Mouse (Mus musculus): ENCODE measurements at regions not wholly inside any gene's neighbourhood (a gene's known extent, or its start where the extent isn't known, plus 50 kb on each side); places are given as distances from the start of the nearest gene placed in this dataset.

DNA sequence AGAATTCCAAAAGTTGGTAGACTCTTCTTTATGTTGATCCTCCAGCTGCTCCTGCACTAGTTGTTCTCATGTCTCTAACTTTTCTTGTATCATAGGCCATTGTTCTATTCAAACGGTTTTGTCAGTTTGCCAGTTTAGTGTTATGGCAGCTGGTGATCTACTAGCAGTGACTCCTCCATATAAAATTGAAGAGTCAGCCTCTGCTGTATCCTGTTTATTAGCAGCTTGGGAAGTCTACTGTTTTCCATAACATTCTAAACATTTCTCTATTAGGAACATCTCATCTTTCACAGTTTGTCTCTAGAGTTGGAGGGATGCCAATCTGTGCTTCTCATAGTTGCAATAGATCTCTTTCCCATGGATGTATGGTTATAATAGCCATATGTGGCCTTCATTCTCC, 58.6 kb downstream of the Drd1 start:
- no peak for DNase-seq (ENCODE audit: low spot score in 2 of 2)

GRCm38 (mm10) chr13:53992863-53993451, 62.5 kb downstream of the Drd1 start:
- no peak for DNase-seq (ENCODE audit: low spot score in 2 of 2)

GRCm38 (mm10) chr13:53979226-53979625, 76.3 kb downstream of the Drd1 start:
- DNase-seq (ENCODE audit: low spot score in 2 of 2), result no peak

DNA sequence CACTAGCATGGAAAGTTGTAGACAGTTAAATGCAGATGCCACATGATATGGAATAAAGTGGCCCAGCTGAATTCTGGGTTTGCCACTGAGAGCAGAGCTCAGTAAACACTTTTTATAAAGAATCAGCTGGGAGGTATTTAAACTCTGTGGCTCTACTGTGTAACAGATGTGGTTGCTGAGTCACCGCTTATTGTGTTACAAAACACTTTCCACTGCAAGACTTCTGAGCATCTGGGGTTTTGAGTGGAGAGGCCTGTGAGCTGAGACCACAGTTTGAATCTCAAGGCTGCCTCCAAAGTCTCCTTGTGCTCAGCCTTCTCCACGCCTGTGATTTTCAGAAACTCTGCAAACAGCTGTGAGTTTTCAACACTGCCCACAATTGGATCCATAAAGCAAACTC, 86.1 kb downstream of the Drd1 start:
- DNase-seq (ENCODE audit: low spot score in 2 of 2), result no peak

DNA sequence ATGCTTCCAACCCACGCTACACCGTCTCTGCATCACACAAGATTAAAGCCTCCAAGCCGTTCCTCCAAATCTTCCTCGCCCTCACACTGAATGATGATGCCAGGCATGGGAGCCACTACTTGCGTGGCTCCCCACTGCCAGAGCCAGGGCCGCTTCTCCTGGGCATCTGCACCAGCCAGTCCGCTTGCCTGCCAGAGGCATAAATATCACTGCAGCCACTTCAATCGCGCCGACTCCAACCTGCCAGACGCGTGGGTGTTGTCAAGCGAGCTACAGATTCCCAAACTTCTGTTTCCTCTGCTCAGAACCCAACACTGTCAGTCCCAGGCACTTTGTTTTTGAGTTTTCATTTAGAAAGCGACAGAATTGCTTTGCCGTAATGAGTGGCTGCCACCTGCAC, 99.3 kb downstream of the Drd1 start:
- DNase-seq (ENCODE audit: low spot score in 2 of 2), result no peak

DNA sequence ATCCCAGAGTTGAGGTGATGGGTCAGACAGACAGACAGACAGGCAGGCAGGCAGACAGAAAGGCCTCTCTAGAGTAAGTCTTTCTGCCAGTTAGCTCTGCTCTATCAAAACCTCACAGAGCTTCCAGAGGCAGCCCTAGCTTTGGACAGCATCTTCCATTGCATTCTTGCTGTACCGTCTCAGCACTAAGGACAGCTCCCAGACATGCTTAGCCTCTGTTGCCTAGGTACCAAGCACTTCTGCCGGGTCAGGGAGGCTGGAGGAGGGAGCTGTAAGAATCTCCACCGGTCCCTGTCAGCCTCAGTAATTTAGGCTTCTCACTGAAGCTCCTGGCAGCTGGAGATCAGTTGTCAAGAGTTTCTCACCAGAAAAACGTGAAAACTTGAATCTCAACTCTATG, 107.4 kb downstream of the Drd1 start:
- DNase-seq (ENCODE audit: low spot score in 2 of 2), result no peak

DNA sequence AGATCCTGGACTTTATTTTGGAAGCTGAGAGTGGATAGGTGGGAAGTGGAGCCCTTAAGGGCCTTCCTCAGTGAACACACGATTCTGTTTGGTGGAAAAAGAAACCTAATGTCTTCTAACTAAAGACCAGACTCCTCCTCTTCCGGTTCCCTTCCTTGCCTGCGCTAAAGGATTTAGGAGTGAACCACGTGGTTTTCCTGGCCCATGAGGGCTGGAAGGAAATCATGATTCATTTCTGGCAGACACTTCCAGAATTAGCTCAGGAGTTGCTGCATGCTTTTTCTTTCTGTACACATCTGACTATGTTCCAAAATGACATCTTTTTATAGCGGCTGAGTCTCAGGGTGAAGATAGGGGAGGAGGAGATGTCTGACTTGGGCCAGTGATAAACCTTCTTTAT, 109.8 kb downstream of the Drd1 start:
- no peak for DNase-seq (ENCODE audit: low spot score in 2 of 2)

- no peak for DNase-seq (ENCODE audit: low spot score in 2 of 2)
These were observed 114.3 kb downstream of the Drd1 start for GRCm38 (mm10) chr13:53941005-53941747.

DNA sequence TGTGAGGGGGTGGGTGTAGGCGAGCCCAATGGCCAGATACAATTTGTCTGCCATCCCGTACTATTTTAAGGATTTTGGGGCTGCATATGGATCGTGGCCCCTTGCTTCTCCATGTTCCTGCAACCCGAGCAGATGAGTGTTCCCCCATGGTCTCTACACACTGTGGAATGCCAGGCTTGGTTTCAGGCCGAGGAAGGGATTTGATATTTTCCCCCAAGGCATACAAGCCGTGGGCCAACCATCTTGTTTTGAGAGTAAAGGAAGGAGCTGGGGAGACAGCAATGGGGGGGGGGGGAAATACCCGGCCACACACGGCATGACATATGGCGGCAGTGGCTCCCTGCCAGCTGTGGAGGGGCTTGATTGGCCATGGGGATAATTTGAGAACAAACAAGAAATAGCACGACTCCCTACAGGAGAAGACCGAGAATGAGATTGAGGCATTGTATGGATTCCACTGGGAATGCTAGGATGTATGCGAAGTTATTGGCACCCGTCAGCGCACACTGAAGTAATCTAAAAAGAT, 120.3 kb downstream of the Drd1 start:
- no peak for DNase-seq (ENCODE audit: low spot score in 2 of 2)

- no peak for DNase-seq (ENCODE audit: low spot score in 2 of 2)
These were observed 121.0 kb downstream of the Drd1 start for GRCm38 (mm10) chr13:53934457-53934856.

DNA sequence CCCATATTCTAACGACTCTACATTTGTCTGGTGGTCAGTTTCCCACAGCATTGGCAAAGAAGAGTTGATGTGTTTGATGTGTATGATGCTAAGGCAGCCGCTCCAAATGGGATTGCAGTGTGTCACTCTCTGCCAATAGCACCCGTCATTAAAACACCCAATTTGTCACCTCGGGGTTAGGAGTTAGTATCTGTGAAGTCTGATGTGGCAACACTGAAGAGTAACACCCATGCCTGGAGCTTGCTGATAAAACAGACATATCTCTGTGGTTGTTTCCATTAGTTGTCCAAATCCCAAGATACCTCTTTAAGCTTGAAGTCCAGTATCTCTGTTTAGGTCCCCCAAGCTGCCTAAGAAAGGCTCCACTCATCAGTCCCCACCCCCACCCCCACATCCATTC, 129.4 kb downstream of the Drd1 start:
- no peak for DNase-seq (ENCODE audit: low spot score in 2 of 2)

DNA sequence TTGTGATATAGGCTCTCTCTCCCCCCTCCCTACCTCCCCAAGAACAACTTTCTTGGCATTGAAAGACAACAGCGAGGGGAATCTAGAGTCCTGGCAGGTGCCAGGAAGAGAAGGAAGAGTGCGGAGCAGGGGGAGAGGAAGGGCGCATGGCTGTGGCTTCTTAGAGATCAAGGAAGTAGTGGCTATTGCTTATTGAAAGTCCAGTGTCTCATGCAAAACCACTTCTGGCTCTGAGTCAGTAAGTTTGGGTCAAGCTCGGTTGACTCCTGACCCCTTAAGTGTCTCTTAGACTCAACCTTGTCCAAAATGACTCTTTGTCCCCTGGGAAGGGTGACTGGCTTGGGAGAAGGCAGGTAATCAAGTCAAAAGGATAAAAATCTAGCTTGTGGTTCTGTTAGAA, 131.1 kb downstream of the Drd1 start:
- DNase-seq (ENCODE audit: low spot score in 2 of 2), result no peak

DNA sequence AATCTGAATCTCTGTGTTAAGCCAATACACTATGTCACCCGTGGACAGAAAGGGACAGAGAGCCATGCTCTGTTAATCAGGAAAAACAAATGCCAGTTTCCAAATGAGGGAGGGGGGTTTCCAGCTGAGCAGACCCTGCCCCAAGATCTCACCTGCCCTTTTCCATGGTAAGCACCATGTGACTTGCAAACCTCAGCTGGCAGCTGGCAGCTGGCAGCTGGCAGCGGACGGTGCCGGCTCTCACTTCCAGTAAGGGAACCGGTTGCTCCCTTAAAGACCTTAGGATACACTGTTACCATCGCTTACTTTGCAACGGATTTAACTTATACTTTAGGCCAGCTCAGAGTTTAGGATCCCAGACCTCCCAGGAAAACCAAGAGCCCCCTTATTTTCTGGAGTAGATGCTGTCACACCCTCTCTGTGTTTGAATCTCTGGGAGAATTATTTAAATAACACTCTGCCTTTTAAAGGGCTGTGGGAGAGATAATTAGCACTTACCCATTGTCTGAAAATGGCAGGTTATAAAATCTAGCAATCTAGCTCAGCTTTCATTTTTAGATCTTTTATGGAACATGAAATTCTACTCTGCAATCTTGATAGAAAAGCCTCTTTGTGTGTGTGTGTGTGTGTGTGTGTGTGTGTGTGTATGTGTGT, 131.7 kb downstream of the Drd1 start:
- DNase-seq (ENCODE audit: low spot score in 2 of 2), result no peak

- no peak for DNase-seq (ENCODE audit: low spot score in 2 of 2)
These were observed 133.7 kb downstream of the Drd1 start for GRCm38 (mm10) chr13:53921796-53922195.

- DNase-seq (ENCODE audit: low spot score in 2 of 2), result no peak
These were observed 135.6 kb downstream of the Drd1 start for GRCm38 (mm10) chr13:53919851-53920381.

DNA sequence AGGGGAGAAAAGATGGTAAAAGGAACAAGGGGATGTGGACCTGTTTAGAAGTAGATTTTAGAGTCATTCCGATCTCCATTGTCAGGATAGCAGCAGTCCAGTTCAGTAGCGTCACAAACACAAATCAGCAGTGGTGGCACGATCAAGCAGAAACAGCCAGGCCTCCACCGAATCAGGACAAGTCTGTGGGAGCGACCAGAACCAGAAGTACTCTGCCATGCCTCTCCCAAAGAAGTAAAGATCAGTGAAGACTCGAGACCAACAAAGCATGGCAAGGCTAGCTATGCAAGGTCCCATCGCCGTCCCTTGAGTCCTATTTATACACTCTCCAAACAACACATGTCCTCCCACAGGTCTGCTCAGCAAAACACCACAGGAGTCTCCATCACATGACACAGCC, 140.0 kb downstream of the Drd1 start:
- DNase-seq (ENCODE audit: low spot score in 2 of 2), result no peak

- no peak for DNase-seq (ENCODE audit: low spot score in 2 of 2)
These were observed 141.1 kb downstream of the Drd1 start for GRCm38 (mm10) chr13:53914434-53914833.

GRCm38 (mm10) chr13:53913501-53913900, 142.0 kb downstream of the Drd1 start:
- no peak for DNase-seq (ENCODE audit: low spot score in 2 of 2)

GRCm38 (mm10) chr13:53911846-53912245, 143.7 kb downstream of the Drd1 start:
- no peak for DNase-seq (ENCODE audit: low spot score in 2 of 2)

DNA sequence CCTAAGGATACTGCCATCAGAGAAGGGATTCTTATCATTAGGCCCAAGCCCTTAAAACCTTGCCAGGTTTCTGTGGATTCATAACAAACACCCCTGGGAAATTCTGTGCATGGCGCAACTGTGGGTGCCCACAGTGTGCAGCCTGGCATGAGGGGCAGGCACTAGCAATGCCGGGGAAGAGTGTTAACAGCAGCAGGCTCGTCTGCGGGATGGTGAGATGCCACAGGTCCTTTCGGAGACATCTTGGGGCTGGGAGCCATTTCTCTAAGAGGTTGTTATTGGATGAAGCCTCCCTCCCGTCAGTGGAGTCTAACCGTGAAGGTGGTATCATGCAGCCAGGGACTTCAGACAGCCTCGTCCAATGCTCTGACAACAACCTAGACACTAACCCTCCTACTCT, 144.2 kb downstream of the Drd1 start:
- DNase-seq (ENCODE audit: low spot score in 2 of 2), result no peak

DNA sequence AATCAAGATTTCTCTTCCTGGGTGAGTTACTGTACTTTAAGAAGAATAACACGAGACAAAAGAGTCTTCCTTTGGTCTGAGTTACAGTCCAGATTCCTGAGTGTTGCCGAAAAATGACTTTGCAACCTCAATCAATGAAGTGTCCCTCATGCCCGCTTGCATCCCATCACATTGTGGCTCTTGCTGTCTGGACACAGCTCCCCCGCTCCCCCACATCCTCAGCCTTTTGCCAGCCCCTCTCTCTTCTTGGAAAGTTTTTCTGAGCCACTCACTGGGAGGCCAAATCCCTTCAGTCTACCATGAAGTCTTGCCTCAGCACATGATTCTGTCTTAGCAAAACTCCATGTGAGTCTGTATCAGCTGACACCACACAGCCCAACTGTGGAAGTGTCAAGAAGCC, 145.3 kb downstream of the Drd1 start:
- no peak for DNase-seq (ENCODE audit: low spot score in 2 of 2)

- DNase-seq (ENCODE audit: low spot score in 2 of 2), result no peak
These were observed 151.0 kb downstream of the Drd1 start for GRCm38 (mm10) chr13:53904471-53904870.

DNA sequence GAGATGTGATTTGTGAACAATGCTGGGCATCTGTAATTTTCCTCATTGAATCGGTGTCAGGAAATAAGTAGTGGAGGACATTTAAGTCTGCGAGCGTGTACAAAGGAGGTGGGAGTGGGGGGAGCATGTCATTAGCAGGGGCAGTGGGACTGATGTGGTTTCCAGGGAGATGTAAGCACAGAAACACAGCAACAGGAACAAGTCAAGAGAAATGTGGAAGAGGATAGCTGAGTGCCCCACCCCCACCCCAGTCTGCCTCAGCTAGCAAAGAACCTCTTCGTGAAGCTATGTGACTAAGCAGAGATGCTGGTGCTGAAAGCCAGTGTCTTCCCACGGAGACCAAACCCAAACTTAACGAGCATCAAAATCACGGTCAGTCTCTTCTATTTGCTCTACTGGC, 151.9 kb downstream of the Drd1 start:
- no peak for DNase-seq (ENCODE audit: low spot score in 2 of 2)

Data from spleen, postnatal 10 days (tissue).